Mouse (Mus musculus) MN1 (cell line): ENCODE measurements around the gene Cnn3.

Experiments
- DNase-seq: peaks from one replicate; pipeline ENCODE4 v3.0.0-alpha.2; 2016; ENCODE audit warnings: low spot score

Gene Cnn3

GRCm38 (mm10) chr3:121418850-121419435 is 7.4 kb upstream of the Cnn3 start:
- DNase-seq: no peak

GRCm38 (mm10) chr3:121422405-121422804 is 3.9 kb upstream of the Cnn3 start:
- DNase-seq: no peak

- DNase-seq: peak; percentile 83
These were observed 573 bp downstream of the Cnn3 start for GRCm38 (mm10) chr3:121426621-121427519.

GRCm38 (mm10) chr3:121427520-121427908 is 1.2 kb downstream of the Cnn3 start:
- peak; percentile 67 for DNase-seq

GRCm38 (mm10) chr3:121428230-121428629 is 1.9 kb downstream of the Cnn3 start:
- DNase-seq: no peak

GRCm38 (mm10) chr3:121428696-121429259 is 2.5 kb downstream of the Cnn3 start:
- DNase-seq: no peak

- DNase-seq: no peak
These were observed 3.2 kb downstream of the Cnn3 start for GRCm38 (mm10) chr3:121429469-121429868.

GRCm38 (mm10) chr3:121430289-121430936 is 4.1 kb downstream of the Cnn3 start:
- no peak for DNase-seq

GRCm38 (mm10) chr3:121433359-121433758 is 7.1 kb downstream of the Cnn3 start:
- DNase-seq: no peak

GRCm38 (mm10) chr3:121433968-121434533 is 7.8 kb downstream of the Cnn3 start:
- no peak for DNase-seq

- no peak for DNase-seq
These were observed 9.0 kb downstream of the Cnn3 start for GRCm38 (mm10) chr3:121435296-121435695.

- no peak for DNase-seq
These were observed 10.8 kb downstream of the Cnn3 start for GRCm38 (mm10) chr3:121437070-121437469.

- DNase-seq: no peak
These were observed 11.7 kb downstream of the Cnn3 start for GRCm38 (mm10) chr3:121437996-121438395.

- no peak for DNase-seq
These were observed 13.4 kb downstream of the Cnn3 start for GRCm38 (mm10) chr3:121439623-121440161.

- DNase-seq: no peak
These were observed 15.2 kb downstream of the Cnn3 start for GRCm38 (mm10) chr3:121441504-121441903.

GRCm38 (mm10) chr3:121442288-121442687 is 16.0 kb downstream of the Cnn3 start:
- DNase-seq: no peak

GRCm38 (mm10) chr3:121443861-121444271 is 17.6 kb downstream of the Cnn3 start:
- DNase-seq: peak; percentile 63

- DNase-seq: no peak
These were observed 18.1 kb downstream of the Cnn3 start for GRCm38 (mm10) chr3:121444414-121444813.

GRCm38 (mm10) chr3:121446454-121446853 is 20.2 kb downstream of the Cnn3 start:
- no peak for DNase-seq

- DNase-seq: no peak
These were observed 21.8 kb downstream of the Cnn3 start for GRCm38 (mm10) chr3:121448029-121448468.

- DNase-seq: peak; percentile 64
These were observed 22.3 kb downstream of the Cnn3 start for GRCm38 (mm10) chr3:121448606-121449005.

- DNase-seq: no peak
These were observed 23.2 kb downstream of the Cnn3 start for GRCm38 (mm10) chr3:121449527-121449926.
